Mouse (Mus musculus) limb, embryonic 11.5 days (tissue): ENCODE measurements around the gene Comt. TPM values are rescaled to one million over a fixed set of nuclear protein-coding genes. Genes with fewer than 3 reads are reported as not detected.
A peak's percentile ranks its signal among the peaks of the same experiment; 100 is the strongest.

ENCODE experiments used
- ATAC-seq: fragments of 200-750 bp; cut with Nextera tagmentation; 2 replicates; pipeline ENCODE4 v1.8.0; 2017; ENCODE audit warnings: low read depth; ENCODE audit not compliant: insufficient number of reproducible peaks, low FRiP score, low TSS enrichment
- DNase-seq: peaks from one replicate; pipeline ENCODE4 v3.0.0-alpha.2; 2015; ENCODE audit warnings: low spot score
- H3K27ac ChIP-seq: fragments of 300-500 bp; sonication (generic); replicated peaks from 2 replicates; pipeline ENCODE4 v1.5.1; 2014; ENCODE audit warnings: low read depth, mild to moderate bottlenecking, low read length
- H3K27me3 ChIP-seq: fragments of 300-500 bp; sonication (generic); 2 replicates; pipeline ENCODE4 v1.6.1; 2014; ENCODE audit warnings: mild to moderate bottlenecking, low read length, mixed read lengths; ENCODE audit not compliant: control insufficient read depth, insufficient read depth
- H3K36me3 ChIP-seq: fragments of 300-500 bp; sonication (generic); 2 replicates; pipeline ENCODE4 v1.6.1; 2014; ENCODE audit warnings: mild to moderate bottlenecking, low read length, moderate library complexity, mixed read lengths; ENCODE audit not compliant: control insufficient read depth, insufficient read depth
- H3K4me1 ChIP-seq: fragments of 300-500 bp; sonication (generic); 2 replicates; pipeline ENCODE4 v1.6.1; 2014; ENCODE audit warnings: low read length, mixed read lengths; ENCODE audit not compliant: control insufficient read depth, insufficient read depth
- H3K4me2 ChIP-seq: fragments of 300-500 bp; sonication (generic); 2 replicates; pipeline ENCODE4 v1.6.1; 2014; ENCODE audit warnings: low read depth, mild to moderate bottlenecking, moderate library complexity; ENCODE audit not compliant: severe bottlenecking
- H3K4me3 ChIP-seq: fragments of 300-500 bp; sonication (generic); 2 replicates; pipeline ENCODE4 v1.5.1; 2014; ENCODE audit warnings: low read depth, low read length
- H3K9ac ChIP-seq: fragments of 300-500 bp; sonication (generic); 2 replicates; pipeline ENCODE4 v1.6.1; 2014; ENCODE audit warnings: mild to moderate bottlenecking, low read length
- H3K9me3 ChIP-seq: fragments of 300-500 bp; sonication (generic); 2 replicates; pipeline ENCODE4 v1.6.1; 2016; ENCODE audit warnings: low read length; ENCODE audit not compliant: control insufficient read depth
- WGBS: fragments of 180-500 bp; shearing (Covaris S2); extraction: QIAGEN DNeasy Blood & Tissue Kit; methylation state at CpG from one replicate; pipeline ENCODE4 v1.1.7; 2014; 5-methylcytosine and 5-hydroxymethylcytosine counted together
- polyA plus RNA-seq: library from polyadenylated mRNA; unstranded; fragments of >200 nt; fragmentation: Nextera tagmentation; extraction: Ambion mirVana; gene quantifications from 2 replicates; pipeline ENCODE4 v1.2.1, GENCODE M21; 2014

Comt gene
- polyA plus RNA-seq, 1 experiment from 2014 or later, result 64.2 TPM

GRCm38 (mm10) chr16:18430641-18431212, 4.1 kb upstream of the Comt start:
- Histone ChIP-seq H3K9me3 (no peaks in the 10 kb centered on the region), H3K9ac (no peak overlapping the region), H3K4me1 (peaks cover 8% of the 10 kb centered on the region), H3K27ac (no peak overlapping the region), H3K36me3 (peaks cover 2% of the 10 kb centered on the region; the same call in 1 of the 2 replicates), H3K4me3 (no peak overlapping the region), H3K27me3 (no peaks in the 10 kb centered on the region), H3K4me2 (no peak overlapping the region)
- 53% methylated on average over 8 of the region's 8 CpGs for WGBS
- ATAC-seq (no peak), DNase-seq (peak; percentile 38)

- Histone ChIP-seq H3K9ac (no peak overlapping the region), H3K9me3 (no peaks in the 10 kb centered on the region), H3K27ac (no peak overlapping the region), H3K27me3 (no peaks in the 10 kb centered on the region), H3K4me2 (no peak overlapping the region), H3K4me3 (0 out of 2 replicates have a peak overlapping the region, but pooled peaks have one; percentile 3), H3K4me1 (peaks cover 15% of the 10 kb centered on the region), H3K36me3 (peaks cover 2% of the 10 kb centered on the region; the same call in 1 of the 2 replicates)
- DNase-seq, result no peak
- ATAC-seq, result no peak
- 89% methylated on average over 8 of the region's 8 CpGs for WGBS
These were observed 3.0 kb upstream of the Comt start for GRCm38 (mm10) chr16:18429641-18430040.

- Histone ChIP-seq H3K4me2 (no peak overlapping the region), H3K36me3 (peaks cover 2% of the 10 kb centered on the region; the same call in 1 of the 2 replicates), H3K27ac (no peak overlapping the region), H3K27me3 (no peaks in the 10 kb centered on the region), H3K9me3 (no peaks in the 10 kb centered on the region), H3K4me1 (peaks cover 15% of the 10 kb centered on the region), H3K9ac (no peak overlapping the region), H3K4me3 (no peak overlapping the region)
- no peak for ATAC-seq
- WGBS, result 85% methylated on average over 7 of the region's 7 CpGs
- no peak for DNase-seq
These were observed 1.9 kb upstream of the Comt start for GRCm38 (mm10) chr16:18428516-18429042.

- ATAC-seq, result no peak
- Histone ChIP-seq H3K27ac (no peak overlapping the region), H3K9ac (no peak overlapping the region), H3K4me1 (peaks cover 15% of the 10 kb centered on the region), H3K36me3 (peaks cover 6% of the 10 kb centered on the region), H3K27me3 (no peaks in the 10 kb centered on the region), H3K4me3 (no peak overlapping the region), H3K4me2 (no peak overlapping the region), H3K9me3 (no peaks in the 10 kb centered on the region)
- WGBS, result 85% methylated on average over 5 of the region's 5 CpGs
- DNase-seq, result no peak
These were observed 1.4 kb upstream of the Comt start for GRCm38 (mm10) chr16:18428011-18428515.

GRCm38 (mm10) chr16:18426215-18426791, 349 bp downstream of the Comt start, which contains the start of gene Txnrd2:
Txnrd2 (plus strand) TSS chr16:18426384.
- H3K27ac ChIP-seq, result 0 out of 2 replicates have a peak within 1 kb of the TSS, but pooled peaks have one; percentile 21
- peak within 1 kb of the TSS; percentile 84 for H3K4me3 ChIP-seq
- H3K9me3 ChIP-seq, result no peaks in the 10 kb centered on the region
- peak within 1 kb of the TSS; percentile 65 for H3K4me2 ChIP-seq
- peaks cover 15% of the 10 kb centered on the region for H3K4me1 ChIP-seq
- peaks cover 7% of the 10 kb centered on the region for H3K36me3 ChIP-seq
- WGBS, result under 1% methylated on average over 52 of the region's 52 CpGs
- DNase-seq, result peak; percentile 84
- H3K27me3 ChIP-seq, result no peaks in the 10 kb centered on the region
- H3K9ac ChIP-seq, result peak within 1 kb of the TSS; percentile 81
- peak; percentile 60 for ATAC-seq

- ATAC-seq, result no peak
- peaks cover 7% of the 10 kb centered on the region for H3K36me3 ChIP-seq
- no peaks in the 10 kb centered on the region for H3K9me3 ChIP-seq
- peaks cover 12% of the 10 kb centered on the region for H3K4me1 ChIP-seq
- H3K4me3 ChIP-seq, result peak overlapping the region; percentile 84
- H3K27me3 ChIP-seq, result no peaks in the 10 kb centered on the region
- peak overlapping the region; percentile 65 for H3K4me2 ChIP-seq
- no peak for DNase-seq
- H3K9ac ChIP-seq, result peak overlapping the region; percentile 81
- H3K27ac ChIP-seq, result 0 out of 2 replicates have a peak overlapping the region, but pooled peaks have one; percentile 21
- WGBS, result 20% methylated on average over 10 of the region's 10 CpGs
These were observed 1.0 kb downstream of the Comt start for GRCm38 (mm10) chr16:18425475-18426214.

GRCm38 (mm10) chr16:18424364-18425045, 2.1 kb downstream of the Comt start:
- no peak overlapping the region for H3K4me2 ChIP-seq
- H3K27ac ChIP-seq, result no peak overlapping the region
- H3K9me3 ChIP-seq, result no peaks in the 10 kb centered on the region
- H3K4me3 ChIP-seq, result no peak overlapping the region
- H3K36me3 ChIP-seq, result peaks cover 7% of the 10 kb centered on the region
- DNase-seq (no peak), ATAC-seq (no peak)
- WGBS, result 53% methylated on average over 11 of the region's 11 CpGs
- peaks cover 12% of the 10 kb centered on the region; the same call in 1 of the 2 replicates for H3K4me1 ChIP-seq
- H3K9ac ChIP-seq, result no peak overlapping the region
- no peaks in the 10 kb centered on the region for H3K27me3 ChIP-seq

GRCm38 (mm10) chr16:18423915-18424265, 2.8 kb downstream of the Comt start:
- Histone ChIP-seq H3K9me3 (no peaks in the 10 kb centered on the region), H3K4me2 (no peak overlapping the region), H3K4me1 (peaks cover 12% of the 10 kb centered on the region; the same call in 1 of the 2 replicates), H3K4me3 (no peak overlapping the region), H3K9ac (no peak overlapping the region), H3K27me3 (no peaks in the 10 kb centered on the region), H3K27ac (no peak overlapping the region), H3K36me3 (peaks cover 7% of the 10 kb centered on the region)
- ATAC-seq, result no peak
- WGBS, result 91% methylated on average over 5 of the region's 5 CpGs
- DNase-seq, result no peak
